ENCODE assay signal across 26 mouse cellular contexts in the genomic region with DNA sequence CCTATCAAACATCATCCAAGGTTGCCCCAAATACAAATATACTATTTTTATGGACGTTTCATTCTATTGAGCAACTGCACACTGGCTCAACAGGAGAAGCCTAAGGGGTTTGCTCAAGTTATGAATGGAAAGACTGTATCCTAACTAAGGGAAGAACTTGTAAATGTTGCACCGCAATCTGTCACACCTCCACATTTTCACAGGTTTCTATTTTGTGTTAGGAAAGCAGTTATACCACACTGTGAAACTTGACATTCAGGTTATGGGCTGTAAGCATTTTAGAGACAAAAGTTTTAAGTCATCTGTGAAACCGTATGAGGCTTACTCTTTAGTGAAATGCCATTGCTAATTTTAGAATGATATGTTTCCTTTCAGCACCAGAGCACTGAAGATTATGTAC.
A peak's percentile ranks its signal among the peaks of the same experiment; 100 is the strongest.
DNase-seq lines count a peak whose midpoint lies in the region.
"Had no signal": no experiment of that assay in that cellular context is flagged by ENCODE, and none has a peak within 500 bp of the region (broad histone marks: within the 10 kb centered on the region; RNA-seq: fewer than 3 reads in every experiment).

No protein-coding gene starts in this region.

- no peaks in the 10 kb centered on the region for H3K4me1 ChIP-seq in hindbrain, embryonic 10.5 days (replicated peaks)
- H3K4me1 ChIP-seq: embryonic facial prominence, embryonic 13.5 days; forebrain, embryonic 15.5 days; hindbrain, embryonic 15.5 days; kidney, embryonic 15.5 days; limb, embryonic 12.5 days; liver, embryonic 15.5 days; neural tube, embryonic 12.5 days had no signal

- no peak overlapping the region for H3K27ac ChIP-seq in hindbrain, embryonic 10.5 days
- H3K27ac ChIP-seq: embryonic facial prominence, embryonic 13.5 days; forebrain, embryonic 10.5 days; forebrain, embryonic 15.5 days; heart, embryonic 13.5 days; hindbrain, embryonic 15.5 days; kidney, embryonic 15.5 days; limb, embryonic 12.5 days; liver, embryonic 15.5 days; midbrain, embryonic 12.5 days; neural tube, embryonic 12.5 days had no signal

- 83% methylated on average over 3 of the region's 3 CpGs for WGBS in hindbrain, embryonic 10.5 days

- no peaks in the 10 kb centered on the region for H3K27me3 ChIP-seq in hindbrain, embryonic 10.5 days (ENCODE audit: insufficient read depth, poor library complexity, severe bottlenecking)
- H3K27me3 ChIP-seq: embryonic facial prominence, embryonic 13.5 days; forebrain, embryonic 15.5 days; heart, embryonic 13.5 days; hindbrain, embryonic 15.5 days; kidney, embryonic 15.5 days; limb, embryonic 12.5 days; liver, embryonic 15.5 days; midbrain, embryonic 12.5 days; neural tube, embryonic 12.5 days had no signal

- no peaks in the 10 kb centered on the region for H3K36me3 ChIP-seq in hindbrain, embryonic 10.5 days
- H3K36me3 ChIP-seq: embryonic facial prominence, embryonic 13.5 days; forebrain, embryonic 10.5 days; forebrain, embryonic 15.5 days; heart, embryonic 13.5 days; hindbrain, embryonic 15.5 days; kidney, embryonic 15.5 days; limb, embryonic 12.5 days; liver, embryonic 15.5 days; midbrain, embryonic 12.5 days; neural tube, embryonic 12.5 days had no signal

- no peak overlapping the region for H3K4me3 ChIP-seq in hindbrain, embryonic 10.5 days
- H3K4me3 ChIP-seq: embryonic facial prominence, embryonic 13.5 days; forebrain, embryonic 10.5 days; forebrain, embryonic 15.5 days; heart, embryonic 13.5 days; hindbrain, embryonic 15.5 days; kidney, embryonic 15.5 days; layer of hippocampus, adult 2 months; limb, embryonic 12.5 days; liver, embryonic 15.5 days; midbrain, embryonic 12.5 days; myocyte; neural tube, embryonic 12.5 days had no signal

- H3K9me3 ChIP-seq in hindbrain, embryonic 10.5 days, result no peaks in the 10 kb centered on the region
- H3K9me3 ChIP-seq: embryonic facial prominence, embryonic 13.5 days; forebrain, embryonic 10.5 days; forebrain, embryonic 15.5 days; heart, embryonic 13.5 days; hindbrain, embryonic 15.5 days; kidney, embryonic 15.5 days; limb, embryonic 12.5 days; liver, embryonic 15.5 days; midbrain, embryonic 12.5 days; neural tube, embryonic 12.5 days had no signal

- DNase-seq in layer of hippocampus, adult 11-12 months (ENCODE audit: low spot score), result peak; percentile 22
- DNase-seq in layer of hippocampus, adult 9-10 months (ENCODE audit: low spot score), result no peak
- peak; percentile 37 for DNase-seq in right cerebral cortex, adult 18-20 months
- no peak for DNase-seq in right cerebral cortex, postnatal 25 days
- peak; percentile 27 to 47 for DNase-seq in left cerebral cortex, adult 9 months (ENCODE audit: low spot score in 2 of 2)
- no peak for DNase-seq in hindbrain, embryonic 10.5 days (ENCODE audit: low spot score)
- no peak for DNase-seq in adrenal gland, postnatal 14 days
- DNase-seq: adrenal gland, postnatal 25 days; cerebellum, adult 18-20 months; heart, postnatal 10 days; kidney, adult 18-20 months; kidney, postnatal 25 days; lung, embryonic 14.5 days; thymus, postnatal 4 days had no signal

Comparison
In these comparisons a context has a peak if more than half of its experiments do, and no peak if none do; other contexts are left out.
1. DNase-seq: peak in layer of hippocampus, adult 11-12 months (single experiment), right cerebral cortex, adult 18-20 months (single experiment) and left cerebral cortex, adult 9 months (2 of 2); none in layer of hippocampus, adult 9-10 months (single experiment), right cerebral cortex, postnatal 25 days (single experiment), hindbrain, embryonic 10.5 days (single experiment) and adrenal gland, postnatal 14 days (single experiment).